Mouse (Mus musculus): ENCODE measurements around the gene Dhx34. TPM values are rescaled to one million over a fixed set of nuclear protein-coding genes. Genes with fewer than 3 reads are reported as not detected.
"Not testable (repeated sequence)": the region's sequence is repeated elsewhere in the genome, so short reads cannot be mapped to it uniquely, and the experiment has no call there.

Dhx34 gene
- polyA plus RNA-seq (2015; fragmentation: Nextera tagmentation; extraction: Ambion mirVana) = 12.7 and 16.2 TPM in 2 replicates

GRCm38 (mm10) chr7:16221582-16222272, at the start of gene Dhx34:
TSS of gene Dhx34 (minus strand) at chr7:16222037.
- Histone ChIP-seq H3K36me3 (peaks cover 20% of the 10 kb centered on the region), H3K4me3 (peak within 1 kb of the TSS; percentile 65), H3K9ac (peak within 1 kb of the TSS; percentile 83), H3K4me2 (peak within 1 kb of the TSS; percentile 72), H3K27ac (peak within 1 kb of the TSS; percentile 80), H3K4me1 (peaks cover 11% of the 10 kb centered on the region; the same call in 1 of the 2 replicates), H3K9me3 (no peaks in the 10 kb centered on the region), H3K27me3 (no peaks in the 10 kb centered on the region)
- WGBS = under 1% methylated on average over 34 of the region's 34 CpGs
- ATAC-seq (ENCODE audit: insufficient number of reproducible peaks, insufficient read depth, low FRiP score, low TSS enrichment, low read depth) = peak; percentile 71

GRCm38 (mm10) chr7:16271139-16271538, 49.3 kb upstream of the Dhx34 start:
- no peak overlapping the region for H3K4me3 ChIP-seq
- no peaks in the 10 kb centered on the region for H3K27me3 ChIP-seq
- H3K4me2 ChIP-seq = 0 out of 2 replicates have a peak overlapping the region, but pooled peaks have one; percentile 77
- WGBS = 66% methylated on average over 1 of the region's 1 CpGs
- H3K9me3 ChIP-seq = no peaks in the 10 kb centered on the region
- H3K27ac ChIP-seq = no peak overlapping the region
- peaks cover 29% of the 10 kb centered on the region for H3K4me1 ChIP-seq
- no peak overlapping the region for H3K9ac ChIP-seq
- ATAC-seq (ENCODE audit: insufficient number of reproducible peaks, insufficient read depth, low FRiP score, low TSS enrichment, low read depth) = no peak
- H3K36me3 ChIP-seq = peaks cover 12% of the 10 kb centered on the region

GRCm38 (mm10) chr7:16266593-16266992, 44.8 kb upstream of the Dhx34 start:
- H3K4me1 ChIP-seq; H3K27me3 ChIP-seq; H3K27ac ChIP-seq; H3K9me3 ChIP-seq; H3K36me3 ChIP-seq; H3K9ac ChIP-seq; H3K4me2 ChIP-seq; ATAC-seq (ENCODE audit: insufficient number of reproducible peaks, insufficient read depth, low FRiP score, low TSS enrichment, low read depth); H3K4me3 ChIP-seq: not testable (repeated sequence)
- WGBS = 86% methylated on average over 7 of the region's 7 CpGs

- H3K9ac ChIP-seq = no peak overlapping the region
- 87% methylated on average over 11 of the region's 11 CpGs for WGBS
- no peaks in the 10 kb centered on the region for H3K36me3 ChIP-seq
- H3K4me2 ChIP-seq = no peak overlapping the region
- no peaks in the 10 kb centered on the region for H3K27me3 ChIP-seq
- H3K9me3 ChIP-seq = peaks cover 8% of the 10 kb centered on the region; the same call in 1 of the 2 replicates
- no peak overlapping the region for H3K4me3 ChIP-seq
- H3K4me1 ChIP-seq = no peaks in the 10 kb centered on the region
- ATAC-seq (ENCODE audit: insufficient number of reproducible peaks, insufficient read depth, low FRiP score, low TSS enrichment, low read depth) = no peak
- H3K27ac ChIP-seq = no peak overlapping the region
Observed at GRCm38 (mm10) chr7:16265856-16266255, 44.0 kb upstream of the Dhx34 start.

GRCm38 (mm10) chr7:16263843-16264242, 42.0 kb upstream of the Dhx34 start:
- Histone ChIP-seq H3K4me2 (no peak overlapping the region), H3K27ac (no peak overlapping the region), H3K4me3 (no peak overlapping the region), H3K9me3 (peaks cover 8% of the 10 kb centered on the region; the same call in 1 of the 2 replicates), H3K36me3 (no peaks in the 10 kb centered on the region), H3K4me1 (no peaks in the 10 kb centered on the region), H3K27me3 (no peaks in the 10 kb centered on the region), H3K9ac (no peak overlapping the region)
- ATAC-seq (ENCODE audit: insufficient number of reproducible peaks, insufficient read depth, low FRiP score, low TSS enrichment, low read depth) = no peak
- WGBS = 81% methylated on average over 5 of the region's 5 CpGs

- Histone ChIP-seq H3K27ac (no peak overlapping the region), H3K9me3 (peaks cover 8% of the 10 kb centered on the region; the same call in 1 of the 2 replicates), H3K36me3 (no peaks in the 10 kb centered on the region), H3K4me1 (no peaks in the 10 kb centered on the region), H3K4me2 (no peak overlapping the region), H3K4me3 (no peak overlapping the region), H3K9ac (no peak overlapping the region), H3K27me3 (no peaks in the 10 kb centered on the region)
- WGBS = 31% methylated on average over 8 of the region's 8 CpGs
- no peak for ATAC-seq (ENCODE audit: insufficient number of reproducible peaks, insufficient read depth, low FRiP score, low TSS enrichment, low read depth)
Observed at GRCm38 (mm10) chr7:16263015-16263787, 41.4 kb upstream of the Dhx34 start.

- Histone ChIP-seq H3K9me3 (peaks cover 8% of the 10 kb centered on the region; the same call in 1 of the 2 replicates), H3K27me3 (no peaks in the 10 kb centered on the region), H3K27ac (no peak overlapping the region), H3K4me3 (no peak overlapping the region), H3K9ac (no peak overlapping the region), H3K4me1 (no peaks in the 10 kb centered on the region), H3K4me2 (no peak overlapping the region), H3K36me3 (no peaks in the 10 kb centered on the region)
- no peak for ATAC-seq (ENCODE audit: insufficient number of reproducible peaks, insufficient read depth, low FRiP score, low TSS enrichment, low read depth)
- WGBS = 90% methylated on average over 1 of the region's 1 CpGs
Observed at GRCm38 (mm10) chr7:16261097-16261496, 39.3 kb upstream of the Dhx34 start.

- Histone ChIP-seq H3K9me3 (no peaks in the 10 kb centered on the region), H3K4me1 (no peaks in the 10 kb centered on the region), H3K27ac (no peak within 1 kb of the TSS), H3K27me3 (no peaks in the 10 kb centered on the region), H3K36me3 (no peaks in the 10 kb centered on the region), H3K9ac (no peak within 1 kb of the TSS), H3K4me3 (no peak within 1 kb of the TSS), H3K4me2 (no peak within 1 kb of the TSS)
- 84% methylated on average over 5 of the region's 5 CpGs for WGBS
- ATAC-seq (ENCODE audit: insufficient number of reproducible peaks, insufficient read depth, low FRiP score, low TSS enrichment, low read depth) = no peak
Observed at GRCm38 (mm10) chr7:16259110-16259590, 37.3 kb upstream of the Dhx34 start, which contains the start of gene C5ar1. TSS of gene C5ar1 (minus strand) at chr7:16259540.

- Histone ChIP-seq H3K4me3 (no peak overlapping the region), H3K9me3 (no peaks in the 10 kb centered on the region), H3K27ac (no peak overlapping the region), H3K27me3 (no peaks in the 10 kb centered on the region), H3K4me1 (no peaks in the 10 kb centered on the region), H3K9ac (no peak overlapping the region), H3K4me2 (no peak overlapping the region), H3K36me3 (no peaks in the 10 kb centered on the region)
- WGBS = 85% methylated on average over 11 of the region's 11 CpGs
- ATAC-seq (ENCODE audit: insufficient number of reproducible peaks, insufficient read depth, low FRiP score, low TSS enrichment, low read depth) = no peak
Observed at GRCm38 (mm10) chr7:16257830-16258229, 36.0 kb upstream of the Dhx34 start.

GRCm38 (mm10) chr7:16255963-16256362, 34.1 kb upstream of the Dhx34 start:
- not testable (repeated sequence) for H3K9ac ChIP-seq; ATAC-seq (ENCODE audit: insufficient number of reproducible peaks, insufficient read depth, low FRiP score, low TSS enrichment, low read depth); H3K9me3 ChIP-seq; H3K36me3 ChIP-seq; H3K4me2 ChIP-seq; H3K4me1 ChIP-seq; H3K4me3 ChIP-seq; H3K27ac ChIP-seq; H3K27me3 ChIP-seq
- 80% methylated on average over 4 of the region's 4 CpGs for WGBS

- ATAC-seq (ENCODE audit: insufficient number of reproducible peaks, insufficient read depth, low FRiP score, low TSS enrichment, low read depth) = no peak
- Histone ChIP-seq H3K4me1 (no peaks in the 10 kb centered on the region), H3K9ac (no peak overlapping the region), H3K36me3 (no peaks in the 10 kb centered on the region), H3K4me3 (no peak overlapping the region), H3K9me3 (no peaks in the 10 kb centered on the region), H3K27ac (no peak overlapping the region), H3K27me3 (no peaks in the 10 kb centered on the region), H3K4me2 (no peak overlapping the region)
- WGBS = 71% methylated on average over 4 of the region's 4 CpGs
Observed at GRCm38 (mm10) chr7:16254195-16254594, 32.4 kb upstream of the Dhx34 start.
